Mouse (Mus musculus) fat pad, adult 2 months (tissue): ENCODE data around the gene Olfr1110.
"Not testable (repeated sequence)": the region's sequence is repeated elsewhere in the genome, so short reads cannot be mapped to it uniquely, and the experiment has no call there.

Experiments used
- DNase-seq: peaks from one replicate; pipeline ENCODE4 v3.0.0-alpha.2; 2011; ENCODE audit warnings: low read depth, low spot score; ENCODE audit errors: extremely low read depth

Gene Olfr1110

DNA sequence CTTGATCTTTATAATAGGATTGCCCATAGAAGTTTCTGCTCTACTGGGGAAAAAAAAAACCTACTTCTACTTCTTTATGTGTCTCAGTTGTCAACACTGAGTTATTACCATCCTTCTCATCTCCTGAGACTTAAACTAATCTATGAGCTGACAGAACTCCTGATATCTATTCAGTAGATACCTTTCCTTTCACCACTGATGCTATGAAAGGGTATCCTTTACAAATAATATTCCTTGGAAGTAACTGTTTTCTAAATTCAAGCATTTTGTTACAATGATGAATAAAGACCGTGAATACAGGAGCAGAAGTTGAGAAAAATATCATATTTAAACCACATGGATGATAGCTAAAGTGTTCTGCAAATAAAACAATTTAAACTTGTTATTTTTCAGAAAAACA, at the start of gene Olfr1110:
Olfr1110 (minus strand) TSS at position 101 of the 400 bp plus-strand sequence.
- DNase-seq = no peak

DNA sequence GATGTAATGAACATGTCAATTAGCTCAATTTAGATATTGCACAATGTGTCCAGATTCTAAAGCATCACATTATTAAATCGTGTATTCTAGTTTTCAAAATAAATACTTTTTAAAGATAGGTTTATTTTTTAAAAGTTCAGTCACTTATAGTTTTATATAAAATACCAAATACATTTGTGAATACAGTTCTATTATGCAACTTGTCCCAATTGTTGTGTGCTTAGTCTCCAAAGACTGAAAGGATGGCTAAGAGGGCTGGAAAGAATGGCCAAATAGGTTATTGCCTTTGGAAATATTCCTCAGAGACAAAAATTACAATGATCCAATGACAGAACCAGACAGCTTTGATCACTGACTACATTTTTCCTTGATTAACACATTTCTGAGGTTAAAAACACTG, 47.4 kb upstream of the Olfr1110 start, which contains the start of gene Olfr1112:
Olfr1112 (plus strand) TSS at position 301 of the 400 bp plus-strand sequence.
- no peak for DNase-seq

DNA sequence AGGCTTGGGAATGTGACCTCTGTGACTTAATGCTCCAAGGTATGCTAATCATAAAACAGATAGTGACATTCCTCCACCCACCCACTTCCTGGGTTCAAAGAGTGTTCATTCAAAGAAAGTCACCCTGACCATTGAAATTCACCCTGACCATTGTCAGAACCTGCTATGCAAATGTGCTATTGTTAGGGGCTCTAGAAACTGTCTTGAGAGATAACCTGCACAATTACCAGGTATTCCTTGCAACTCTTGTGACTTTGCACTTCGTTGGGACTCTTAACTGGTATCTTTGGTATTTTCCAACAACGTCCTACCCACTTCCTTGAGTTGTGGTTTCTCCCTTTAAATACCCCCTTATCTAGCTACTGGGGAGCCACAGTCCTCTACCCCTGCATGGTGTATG, 27.6 kb upstream of the Olfr1110 start:
- not testable (repeated sequence) for DNase-seq

- no peak for DNase-seq
Measured at GRCm38 (mm10) chr2:87152524-87152923, 12.4 kb upstream of the Olfr1110 start, which contains the start of gene Olfr1111. Olfr1111 (minus strand) TSS chr2:87152624.

- DNase-seq = no peak
Measured at GRCm38 (mm10) chr2:87114467-87114866, 25.6 kb downstream of the Olfr1110 start, which contains the start of gene Olfr259. Olfr259 (minus strand) TSS chr2:87114567.

GRCm38 (mm10) chr2:87095908-87096307, 44.2 kb downstream of the Olfr1110 start, which contains the start of gene Olfr1109:
Olfr1109 (minus strand) TSS chr2:87096008.
- DNase-seq = no peak
